Mouse (Mus musculus) cortical plate, adult 2 months (tissue): Measurements from ENCODE around the gene Cst6.

ENCODE experiments used
- CTCF ChIP-seq: fragments of 200-500 bp; IDR thresholded peaks from 2 replicates; pipeline ENCODE4 v1.5.1; 2011; ENCODE audit warnings: mild to moderate bottlenecking, control low read depth, low read length; ENCODE audit not compliant: insufficient read depth; ENCODE audit errors: extremely low read depth
- POLR2A ChIP-seq: fragments of 200-500 bp; IDR thresholded peaks from 2 replicates; pipeline ENCODE4 v1.6.1; 2011; ENCODE audit warnings: mild to moderate bottlenecking, low read length, control low read depth; ENCODE audit not compliant: insufficient read depth; ENCODE audit errors: extremely low read depth

GRCm38 (mm10) chr19:5395371-5395770 lies 46.0 kb upstream of the Cst6 start:
- no peak for TF ChIP-seq CTCF
- TF ChIP-seq POLR2A = no peak
